Mouse (Mus musculus) ES-E14 (cell line): Measurements from ENCODE around the gene Siah1a. TPM values are rescaled to one million over a fixed set of nuclear protein-coding genes. Genes with fewer than 3 reads are reported as not detected.

ENCODE experiments used
- DNase-seq: peaks from one replicate; pipeline ENCODE4 v3.0.0-alpha.2; 2013; ENCODE audit warnings: low read depth, low spot score
- H3K27ac ChIP-seq: 2 replicates; pipeline ENCODE4 v1.5.1; 2012; ENCODE audit warnings: low read depth, mild to moderate bottlenecking, low read length, moderate library complexity, mixed read lengths; ENCODE audit not compliant: poor library complexity, insufficient read depth, severe bottlenecking
- H3K36me3 ChIP-seq: 2 replicates; pipeline ENCODE4 v1.6.1; 2012; ENCODE audit warnings: mild to moderate bottlenecking, low read length, moderate library complexity, mixed read lengths; ENCODE audit not compliant: control insufficient read depth, poor library complexity, insufficient read depth, severe bottlenecking
- H3K4me1 ChIP-seq, 2 experiments: fragments of 150-350 bp in 1 of 2; sonication (generic) in 1 of 2; 2 replicates each; pipeline ENCODE4 v1.6.1; 2012; ENCODE audit warnings: low read length in 2 of 2, mild to moderate bottlenecking in 1 of 2, mixed read lengths in 1 of 2; ENCODE audit not compliant: control insufficient read depth in 2 of 2, insufficient read depth in 2 of 2, poor library complexity in 1 of 2
- H3K4me3 ChIP-seq, 2 experiments: fragments of 150-350 bp in 1 of 2; sonication (generic) in 1 of 2; 2 replicates each; pipeline ENCODE4 v1.5.1; 2012; ENCODE audit warnings: low read length in 2 of 2, low read depth in 1 of 2, mild to moderate bottlenecking in 1 of 2, mixed read lengths in 1 of 2; ENCODE audit not compliant: insufficient read depth in 1 of 2, poor library complexity in 1 of 2, severe bottlenecking in 1 of 2
- H3K9ac ChIP-seq: 2 replicates; pipeline ENCODE4 v1.6.1; 2012; ENCODE audit warnings: low read depth, mild to moderate bottlenecking, low read length, mixed read lengths; ENCODE audit not compliant: poor library complexity, insufficient read depth, severe bottlenecking
- H3K9me3 ChIP-seq: fragments of 150-350 bp; sonication (generic); 2 replicates; pipeline ENCODE4 v1.6.1; 2012; ENCODE audit warnings: low read depth, mild to moderate bottlenecking, low read length; ENCODE audit not compliant: control insufficient read depth, insufficient read depth
- MAFK ChIP-seq: IDR thresholded peaks from 2 replicates; pipeline ENCODE4 v1.6.1; 2014; ENCODE audit warnings: mild to moderate bottlenecking, low read depth, low read length, inconsistent platforms; ENCODE audit not compliant: insufficient read depth
- ZNF384 ChIP-seq: IDR thresholded peaks from 2 replicates; pipeline ENCODE4 v1.6.1; 2012; ENCODE audit warnings: low read depth, low read length, inconsistent platforms
- in situ Hi-C, 2 experiments: fragments of 600-800 bp; cut with MboI; formaldehyde crosslinking; loops; one replicate each; pipeline ENCODE4 v1.15.1; 2025; ENCODE audit warnings: low sequenced_read_pairs in 2 of 2, inconsistent platforms in 1 of 2; ENCODE audit not compliant: unreplicated experiment in 2 of 2
- total RNA-seq: library from RNA; depleted of rRNA; stranded (reverse); fragments of 300-350 nt; gene quantifications from 2 replicates; pipeline ENCODE4 v1.2.3, GENCODE M21; 2012; rRNA removed

Siah1a gene
- total RNA-seq, 1 experiment: 15.7 TPM

GRCm38 (mm10) chr8:86686629-86687028 lies 59.1 kb downstream of the Siah1a start:
- in situ Hi-C loops: no loop called here
- Histone ChIP-seq H3K9me3 (no peaks in the 10 kb centered on the region), H3K9ac (no peak overlapping the region; the same call in 1 of the 2 replicates), H3K27ac (no peak overlapping the region), H3K4me3 (no peak overlapping the region), H3K4me1 (no peaks in the 10 kb centered on the region), H3K36me3 (peaks cover 2% of the 10 kb centered on the region; the same call in 1 of the 2 replicates)
- no peak for DNase-seq
- TF ChIP-seq ZNF384 (no peak), MAFK (no peak)

Other genes with a start within 250 kb of the Siah1a start
- gene Abcc12, start 165.2 kb downstream of the Siah1a start, total RNA-seq: 0.11 and 0.36 TPM in 2 replicates
- 28.9 and 39.1 TPM in 2 replicates for gene Lonp2, start 121.9 kb downstream of the Siah1a start, total RNA-seq
- gene Gm10638, start 235 bp downstream of the Siah1a start, total RNA-seq: 0.54 and 1.3 TPM in 2 replicates
- gene N4bp1, start 139.3 kb upstream of the Siah1a start, total RNA-seq: 40.1 and 40.2 TPM in 2 replicates